Mouse (Mus musculus) G1E (cell line): ENCODE measurements around the gene Gpc4. TPM values are rescaled to one million over a fixed set of nuclear protein-coding genes. Genes with fewer than 3 reads are reported as not detected.

Experiments
- ATAC-seq: 2 replicates; pipeline ENCODE4 v1.8.0; 2016; ENCODE audit warnings: mild to moderate bottlenecking; ENCODE audit not compliant: insufficient number of reproducible peaks, poor library complexity, low FRiP score, severe bottlenecking; ENCODE audit errors: extremely low read depth
- DNase-seq: peaks from one replicate; pipeline ENCODE4 v3.0.0; 2012; ENCODE audit warnings: low spot score
- H3K27me3 ChIP-seq: 2 replicates; pipeline ENCODE4 v1.6.1; 2012; ENCODE audit warnings: mild to moderate bottlenecking, low read length, inconsistent platforms; ENCODE audit not compliant: insufficient read depth
- H3K36me3 ChIP-seq: replicated peaks from 2 replicates; pipeline ENCODE3; 2012; ENCODE audit warnings: mild to moderate bottlenecking, inconsistent platforms
- H3K4me1 ChIP-seq: 2 replicates; pipeline ENCODE4 v1.6.1; 2012; ENCODE audit warnings: low read depth, low read length, inconsistent platforms, mixed read lengths; ENCODE audit not compliant: insufficient read depth
- H3K4me3 ChIP-seq: 2 replicates; pipeline ENCODE4 v1.5.1; 2012; ENCODE audit warnings: low read depth, mild to moderate bottlenecking, inconsistent platforms, low read length, moderate library complexity, mixed read lengths
- H3K9me3 ChIP-seq: replicated peaks from 2 replicates; pipeline ENCODE4 v1.6.1; 2012; ENCODE audit warnings: inconsistent platforms
- CTCF ChIP-seq: IDR thresholded peaks from 2 replicates; pipeline ENCODE4 v1.5.1; 2012; ENCODE audit warnings: low read depth, low read length, inconsistent platforms, mixed read lengths
- GATA1 ChIP-seq: IDR thresholded peaks from 2 replicates; pipeline ENCODE4 v1.6.1; 2012; ENCODE audit warnings: borderline replicate concordance, low read length, inconsistent platforms, mixed read lengths
- GATA2 ChIP-seq: IDR thresholded peaks from 2 replicates; pipeline ENCODE4 v1.6.1; 2012; ENCODE audit warnings: low read depth, low read length, inconsistent platforms, borderline replicate concordance
- POLR2AphosphoS5 ChIP-seq: IDR thresholded peaks from 2 replicates; pipeline ENCODE4 v1.6.1; 2012; ENCODE audit warnings: low read depth, low read length, inconsistent platforms; ENCODE audit not compliant: insufficient replicate concordance
- TAL1 ChIP-seq: conservative IDR thresholded peaks from 2 replicates; pipeline ENCODE4 v1.6.1; 2012; ENCODE audit warnings: low read depth, low read length, inconsistent platforms, mixed read lengths
- polyA plus RNA-seq: library from polyadenylated mRNA; stranded (reverse); fragments of >175 nt; gene quantifications from 2 replicates; pipeline ENCODE4 v1.2.3, GENCODE M21; 2012
- total RNA-seq, 2 experiments: library from RNA; stranded (forward) in 1 of 2; stranded (reverse) in 1 of 2; fragments of 200-1000 nt in 1 of 2; fragments of >200 nt in 1 of 2; fragmentation: Nextera tagmentation in 1 of 2; gene quantifications; 2 replicates each; pipeline ENCODE4 v1.2.3; 2014 to 2017

The Gpc4 gene
- total and polyA plus RNA-seq, 3 experiments, result 22.7 to 86.4 (median 23.6) TPM

DNA sequence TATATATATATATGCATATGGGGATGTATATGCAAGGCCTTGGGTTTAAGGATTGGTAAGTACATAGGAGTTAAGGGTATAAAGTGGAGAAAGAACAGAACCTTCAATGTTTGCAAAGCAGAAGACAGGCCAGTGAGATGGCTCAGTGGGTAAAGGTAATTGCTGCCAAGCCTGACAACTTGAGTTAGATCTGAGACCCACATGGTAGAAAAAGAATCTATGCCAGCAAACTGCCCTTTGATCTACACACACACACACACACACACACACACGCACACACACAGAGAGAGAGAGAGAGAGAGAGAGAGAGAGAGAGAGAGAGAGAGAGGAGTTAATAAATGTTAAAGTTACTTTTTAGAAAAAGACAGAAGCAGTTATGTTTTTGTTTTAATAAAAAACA, 56.1 kb downstream of the Gpc4 start:
- no peak for ATAC-seq
- no peaks in the 10 kb centered on the region for H3K9me3 ChIP-seq
- H3K4me3 ChIP-seq, result no peak overlapping the region
- TF ChIP-seq POLR2AphosphoS5 (no peak), GATA1 (no peak), GATA2 (no peak), CTCF (no peak), TAL1 (no peak)
- peaks cover 31% of the 10 kb centered on the region for H3K4me1 ChIP-seq
- H3K36me3 ChIP-seq, result peaks cover 17% of the 10 kb centered on the region
- H3K27me3 ChIP-seq, result no peaks in the 10 kb centered on the region
- no peak for DNase-seq

DNA sequence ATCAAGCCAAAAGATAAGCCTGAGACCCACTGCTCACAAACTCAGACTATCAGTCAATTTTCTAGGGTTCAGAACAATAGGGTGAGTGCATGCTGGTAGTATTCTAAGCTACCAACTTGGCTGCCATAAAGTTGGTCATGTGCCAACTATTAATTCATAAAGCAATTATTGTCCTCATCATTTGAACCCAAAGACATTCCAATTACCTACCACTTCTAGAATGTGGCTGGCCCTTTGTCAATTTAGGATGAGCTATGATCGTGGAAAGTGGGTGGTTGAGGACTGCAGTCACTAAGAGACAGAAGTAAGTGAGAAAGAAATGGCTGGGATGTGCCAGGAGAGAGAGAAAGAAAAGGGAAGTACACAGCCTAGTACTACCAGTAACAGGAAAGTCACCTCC, 61.3 kb downstream of the Gpc4 start:
- H3K36me3 ChIP-seq, result peaks cover 6% of the 10 kb centered on the region
- no peak for TF ChIP-seq TAL1
- TF ChIP-seq GATA2, result no peak
- TF ChIP-seq GATA1, result no peak
- TF ChIP-seq POLR2AphosphoS5, result no peak
- no peak for TF ChIP-seq CTCF
- H3K4me3 ChIP-seq, result no peak overlapping the region
- H3K27me3 ChIP-seq, result no peaks in the 10 kb centered on the region
- no peak for DNase-seq
- peaks cover 29% of the 10 kb centered on the region for H3K4me1 ChIP-seq
- no peaks in the 10 kb centered on the region for H3K9me3 ChIP-seq
- no peak for ATAC-seq

DNA sequence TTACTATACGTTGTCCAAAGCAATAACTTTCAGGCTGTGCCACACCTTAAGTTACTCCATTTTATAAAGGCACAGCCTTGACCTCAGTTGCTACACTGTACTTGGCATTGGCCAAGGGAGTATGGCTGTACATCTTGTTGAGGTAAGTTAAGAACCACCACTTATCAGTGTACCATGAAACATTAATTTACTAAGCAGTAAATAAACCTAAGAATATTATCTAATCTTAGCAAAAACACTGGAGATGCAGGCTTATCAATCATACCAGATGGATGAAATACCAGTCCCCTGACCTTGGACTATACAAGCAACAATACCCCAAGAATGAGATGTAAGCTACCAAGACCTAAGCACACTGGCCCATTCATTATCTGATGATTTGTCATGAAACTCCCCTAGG, 63.1 kb downstream of the Gpc4 start:
- no peak overlapping the region; the same call in 1 of the 2 replicates for H3K4me3 ChIP-seq
- DNase-seq (peak; percentile 2), ATAC-seq (peak; percentile 71)
- no peaks in the 10 kb centered on the region for H3K9me3 ChIP-seq
- no peaks in the 10 kb centered on the region for H3K27me3 ChIP-seq
- no peak for TF ChIP-seq GATA1
- TF ChIP-seq CTCF, result no peak
- TF ChIP-seq GATA2, result no peak
- TF ChIP-seq POLR2AphosphoS5, result no peak
- TF ChIP-seq TAL1, result peak; percentile 66
- peaks cover 6% of the 10 kb centered on the region for H3K36me3 ChIP-seq
- peaks cover 32% of the 10 kb centered on the region for H3K4me1 ChIP-seq

DNA sequence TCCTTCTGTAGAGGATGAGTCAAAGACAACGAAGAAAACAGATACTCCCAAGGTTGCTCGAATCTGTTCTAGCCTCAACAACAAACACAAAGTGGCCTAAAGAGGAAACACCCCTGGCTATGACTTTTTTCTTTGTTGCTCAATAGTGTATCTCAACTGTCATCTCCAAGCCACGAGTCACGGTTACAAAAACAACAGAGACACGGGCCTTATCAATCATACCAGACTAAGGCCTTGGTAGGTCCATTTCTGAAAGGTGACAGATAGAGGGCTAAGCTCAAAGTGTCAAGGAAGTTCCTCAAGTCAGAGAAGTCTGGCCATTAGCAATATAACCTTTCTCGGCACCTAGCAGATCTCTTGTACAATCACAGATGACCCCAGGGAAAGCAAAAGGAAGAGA, 63.6 kb downstream of the Gpc4 start:
- Histone ChIP-seq H3K36me3 (peaks cover 3% of the 10 kb centered on the region), H3K4me3 (no peak overlapping the region; the same call in 1 of the 2 replicates), H3K27me3 (no peaks in the 10 kb centered on the region), H3K9me3 (no peaks in the 10 kb centered on the region), H3K4me1 (peaks cover 35% of the 10 kb centered on the region)
- peak; percentile 92 for ATAC-seq
- peak; percentile 10 for DNase-seq
- no peak for TF ChIP-seq GATA1
- peak; percentile 77 for TF ChIP-seq TAL1

DNA sequence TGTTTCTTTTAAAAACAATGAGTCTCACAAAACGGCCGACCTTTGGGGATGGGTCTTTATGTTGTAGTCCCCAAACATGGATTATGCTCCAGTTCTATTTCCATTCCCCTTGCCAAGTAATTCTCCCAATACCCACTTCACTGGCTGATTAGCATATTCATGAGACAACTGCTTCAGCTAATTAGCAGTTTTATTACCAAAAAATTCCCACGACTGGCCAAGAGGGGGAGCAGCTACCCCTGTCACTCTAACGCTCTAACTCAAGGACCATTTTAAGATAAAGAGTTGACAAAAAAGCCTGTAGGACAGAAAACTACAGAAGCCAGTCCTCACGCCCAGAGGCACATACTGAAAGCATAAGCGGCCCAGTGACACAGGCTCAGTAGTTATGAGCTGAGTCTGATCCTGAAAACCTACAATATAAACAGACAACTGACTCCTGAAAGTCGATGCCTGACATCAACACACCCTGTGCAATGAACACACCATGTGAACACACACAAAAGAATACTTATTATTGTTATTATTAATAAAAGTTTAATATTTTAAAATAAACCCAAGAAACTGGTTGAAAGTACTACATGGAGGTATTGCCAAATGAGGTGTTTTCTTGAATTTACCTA, 77.2 kb downstream of the Gpc4 start:
- H3K27me3 ChIP-seq, result no peaks in the 10 kb centered on the region
- TF ChIP-seq GATA2 (no peak), CTCF (no peak), TAL1 (no peak), POLR2AphosphoS5 (no peak), GATA1 (no peak)
- no peak for ATAC-seq

DNA sequence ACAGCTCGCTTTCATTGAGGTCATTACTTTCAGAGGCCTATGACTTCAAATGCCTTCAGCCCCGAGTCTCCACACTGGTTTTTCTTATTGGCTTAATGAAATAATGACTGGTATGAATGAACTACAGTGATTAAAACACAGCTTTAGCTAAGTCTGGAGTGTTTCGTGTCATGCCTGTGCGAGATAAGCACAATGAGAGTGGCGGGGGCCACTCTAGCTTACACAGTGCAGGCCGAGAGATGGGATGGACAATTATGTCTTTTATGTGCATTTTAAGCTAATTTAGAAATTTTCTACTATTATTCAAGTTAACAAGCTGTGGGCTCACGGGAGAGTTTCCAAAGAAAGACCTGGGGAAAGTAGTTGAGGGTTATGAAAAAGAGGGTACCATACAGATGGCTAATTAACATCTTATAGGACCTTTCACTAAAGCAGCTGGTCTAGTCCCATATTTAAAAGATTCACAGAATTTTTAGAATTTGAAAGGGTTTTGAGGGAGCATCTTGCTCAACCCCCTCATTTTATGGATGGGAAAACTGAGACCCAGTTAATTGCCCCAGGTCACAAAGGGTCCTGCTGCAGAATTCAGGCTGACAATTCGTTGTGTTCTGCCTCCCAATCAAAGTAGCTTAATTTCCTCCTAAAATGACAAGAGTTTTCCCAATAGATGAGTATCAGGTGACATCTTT, 78.0 kb downstream of the Gpc4 start:
- H3K4me1 ChIP-seq, result peaks cover 4% of the 10 kb centered on the region; the same call in 1 of the 2 replicates
- no peaks in the 10 kb centered on the region for H3K27me3 ChIP-seq
- no peak for ATAC-seq
- TF ChIP-seq GATA1, result no peak
- TF ChIP-seq GATA2, result no peak
- no peak for TF ChIP-seq TAL1
- TF ChIP-seq CTCF, result no peak
- no peak for TF ChIP-seq POLR2AphosphoS5
- no peaks in the 10 kb centered on the region for H3K9me3 ChIP-seq
- H3K36me3 ChIP-seq, result peaks cover 8% of the 10 kb centered on the region
- DNase-seq, result no peak
- H3K4me3 ChIP-seq, result no peak overlapping the region

More for the DNA sequence above, 77.2 kb downstream of the Gpc4 start:
- Histone ChIP-seq H3K4me3 (no peak overlapping the region), H3K36me3 (peaks cover 8% of the 10 kb centered on the region), H3K4me1 (peaks cover 4% of the 10 kb centered on the region; the same call in 1 of the 2 replicates), H3K9me3 (no peaks in the 10 kb centered on the region)
- DNase-seq, result no peak
